Mouse (Mus musculus): ENCODE data around the gene Gstt4.

DNA sequence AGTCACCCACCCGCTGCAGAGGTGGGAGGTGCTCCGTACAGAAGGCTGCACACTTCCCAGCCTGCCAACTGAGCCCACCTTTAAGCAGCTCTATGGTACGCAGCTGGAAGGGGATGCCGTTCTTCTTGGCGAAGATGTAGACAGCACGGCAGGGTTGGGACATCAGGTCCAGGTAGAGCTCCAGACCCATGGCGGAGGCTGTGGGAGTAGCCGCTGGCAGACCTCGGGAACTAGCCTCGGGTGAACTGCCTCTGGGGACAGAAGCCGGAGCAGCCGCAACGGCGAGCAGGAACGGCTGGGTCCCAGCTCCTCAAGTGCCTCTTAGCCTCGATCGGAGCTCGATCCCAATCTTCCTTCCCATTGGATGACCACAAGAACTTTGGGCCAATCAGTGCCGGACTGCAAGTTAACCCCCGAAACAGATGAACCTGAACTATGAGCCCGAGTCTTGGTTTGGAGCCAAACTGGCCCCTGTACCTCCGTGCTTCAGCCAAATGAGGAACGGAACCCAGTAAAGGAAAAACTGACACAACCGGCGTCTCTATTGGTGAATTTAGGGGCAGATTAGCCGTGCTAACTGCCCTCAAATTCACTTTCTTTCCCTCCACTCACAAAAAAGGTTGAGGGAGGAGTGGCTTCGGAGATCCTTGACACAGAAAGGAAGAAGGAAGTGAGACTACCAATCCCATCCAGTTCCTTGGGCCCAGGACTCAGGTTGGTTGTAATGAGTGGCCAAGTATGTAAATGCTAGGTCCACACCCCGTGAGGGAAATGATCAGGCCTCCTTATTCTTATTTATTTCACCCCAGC is 41.4 kb downstream of the Gstt4 start, which contains the start of the genes Gm20441 and Gstt3:
- no peak for TF ChIP-seq CTCF (IDR thresholded peaks at IDR 0.05; ENCODE audit: insufficient read depth, low read depth, low read length)
- no peak for TF ChIP-seq POLR2A (IDR thresholded peaks at IDR 0.05; ENCODE audit: insufficient read depth, low read depth, low read length)
